Mouse (Mus musculus): ENCODE data around the gene Adh6b. TPM values are rescaled to one million over a fixed set of nuclear protein-coding genes. Genes with fewer than 3 reads are reported as not detected.

Adh6b gene
- polyA plus RNA-seq, 1 experiment, result 0.05 TPM

- Histone ChIP-seq H3K27ac (ENCODE audit: control insufficient read depth, insufficient read depth, low read length) (no peak overlapping the region), H3K4me3 (ENCODE audit: control insufficient read depth, insufficient read depth, low read length) (no peak overlapping the region), H3K36me3 (ENCODE audit: control insufficient read depth, insufficient read depth, low read length) (no peaks in the 10 kb centered on the region), H3K4me1 (replicated peaks; ENCODE audit: control insufficient read depth, insufficient read depth, low read length) (no peaks in the 10 kb centered on the region), H3K27me3 (ENCODE audit: control insufficient read depth, insufficient read depth, low read length) (no peaks in the 10 kb centered on the region)
- TF ChIP-seq POLR2A (IDR thresholded peaks at IDR 0.05; ENCODE audit: control insufficient read depth, extremely low read depth, insufficient read depth, low read length, poor library complexity), result no peak
- TF ChIP-seq CTCF (IDR thresholded peaks at IDR 0.05; ENCODE audit: borderline replicate concordance, control insufficient read depth, extremely low read depth, insufficient read depth, low read length, poor library complexity), result no peak
- DNase-seq, result no peak
- 95% methylated on average over 4 of the region's 4 CpGs for WGBS
Measured at GRCm38 (mm10) chr3:138373920-138374319, 32.3 kb downstream of the Adh6b start.

GRCm38 (mm10) chr3:138375148-138375547 is 33.6 kb downstream of the Adh6b start:
- no peak overlapping the region for H3K4me3 ChIP-seq (ENCODE audit: control insufficient read depth, insufficient read depth, low read length)
- 86% methylated on average over 2 of the region's 2 CpGs for WGBS
- no peaks in the 10 kb centered on the region for H3K36me3 ChIP-seq (ENCODE audit: control insufficient read depth, insufficient read depth, low read length)
- TF ChIP-seq POLR2A (IDR thresholded peaks at IDR 0.05; ENCODE audit: control insufficient read depth, extremely low read depth, insufficient read depth, low read length, poor library complexity) (no peak), CTCF (IDR thresholded peaks at IDR 0.05; ENCODE audit: borderline replicate concordance, control insufficient read depth, extremely low read depth, insufficient read depth, low read length, poor library complexity) (no peak)
- H3K4me1 ChIP-seq (replicated peaks; ENCODE audit: control insufficient read depth, insufficient read depth, low read length), result no peaks in the 10 kb centered on the region
- H3K27me3 ChIP-seq (ENCODE audit: control insufficient read depth, insufficient read depth, low read length), result no peaks in the 10 kb centered on the region
- no peak for DNase-seq
- H3K27ac ChIP-seq (ENCODE audit: control insufficient read depth, insufficient read depth, low read length), result no peak overlapping the region

DNA sequence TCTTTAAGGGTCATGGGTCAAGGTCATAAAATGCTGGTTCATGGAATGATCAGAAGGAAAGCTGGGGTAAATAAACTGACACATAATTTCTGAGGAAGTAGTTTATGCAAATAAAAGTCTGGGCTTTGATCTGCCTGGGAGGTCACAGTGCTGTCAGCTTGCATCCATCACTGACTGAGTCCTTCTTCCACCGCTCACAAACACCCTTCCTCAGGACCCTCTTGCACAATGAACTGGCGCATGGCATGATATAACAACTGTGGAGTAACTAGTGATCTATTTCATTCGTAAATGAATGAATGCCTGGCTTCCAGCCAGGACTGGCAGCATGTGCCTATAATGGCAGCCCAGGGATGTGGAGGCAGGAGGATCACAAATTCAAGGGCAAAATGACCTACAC is 39.6 kb downstream of the Adh6b start:
- 82% methylated on average over 3 of the region's 3 CpGs for WGBS
- Histone ChIP-seq H3K27ac (ENCODE audit: control insufficient read depth, insufficient read depth, low read length) (no peak overlapping the region), H3K36me3 (ENCODE audit: control insufficient read depth, insufficient read depth, low read length) (no peaks in the 10 kb centered on the region), H3K4me1 (replicated peaks; ENCODE audit: control insufficient read depth, insufficient read depth, low read length) (no peaks in the 10 kb centered on the region), H3K4me3 (ENCODE audit: control insufficient read depth, insufficient read depth, low read length) (no peak overlapping the region), H3K27me3 (ENCODE audit: control insufficient read depth, insufficient read depth, low read length) (no peaks in the 10 kb centered on the region)
- no peak for TF ChIP-seq POLR2A (IDR thresholded peaks at IDR 0.05; ENCODE audit: control insufficient read depth, extremely low read depth, insufficient read depth, low read length, poor library complexity)
- no peak for TF ChIP-seq CTCF (IDR thresholded peaks at IDR 0.05; ENCODE audit: borderline replicate concordance, control insufficient read depth, extremely low read depth, insufficient read depth, low read length, poor library complexity)
- DNase-seq, result no peak

GRCm38 (mm10) chr3:138387155-138387554 is 45.6 kb downstream of the Adh6b start:
- Histone ChIP-seq H3K27me3 (ENCODE audit: control insufficient read depth, insufficient read depth, low read length) (no peaks in the 10 kb centered on the region), H3K36me3 (ENCODE audit: control insufficient read depth, insufficient read depth, low read length) (no peaks in the 10 kb centered on the region), H3K4me3 (ENCODE audit: control insufficient read depth, insufficient read depth, low read length) (no peak overlapping the region), H3K4me1 (replicated peaks; ENCODE audit: control insufficient read depth, insufficient read depth, low read length) (no peaks in the 10 kb centered on the region), H3K27ac (ENCODE audit: control insufficient read depth, insufficient read depth, low read length) (no peak overlapping the region)
- 89% methylated on average over 6 of the region's 6 CpGs for WGBS
- no peak for DNase-seq
- no peak for TF ChIP-seq POLR2A (IDR thresholded peaks at IDR 0.05; ENCODE audit: control insufficient read depth, extremely low read depth, insufficient read depth, low read length, poor library complexity)
- no peak for TF ChIP-seq CTCF (IDR thresholded peaks at IDR 0.05; ENCODE audit: borderline replicate concordance, control insufficient read depth, extremely low read depth, insufficient read depth, low read length, poor library complexity)

GRCm38 (mm10) chr3:138404872-138405271 is 63.3 kb downstream of the Adh6b start:
- no peak for DNase-seq
- WGBS, result 86% methylated on average over 3 of the region's 3 CpGs
- H3K4me3 ChIP-seq (ENCODE audit: control insufficient read depth, insufficient read depth, low read length), result no peak overlapping the region
- H3K27me3 ChIP-seq (ENCODE audit: control insufficient read depth, insufficient read depth, low read length), result no peaks in the 10 kb centered on the region
- no peak overlapping the region for H3K27ac ChIP-seq (ENCODE audit: control insufficient read depth, insufficient read depth, low read length)
- H3K36me3 ChIP-seq (ENCODE audit: control insufficient read depth, insufficient read depth, low read length), result no peaks in the 10 kb centered on the region
- TF ChIP-seq POLR2A (IDR thresholded peaks at IDR 0.05; ENCODE audit: control insufficient read depth, extremely low read depth, insufficient read depth, low read length, poor library complexity) (no peak), CTCF (IDR thresholded peaks at IDR 0.05; ENCODE audit: borderline replicate concordance, control insufficient read depth, extremely low read depth, insufficient read depth, low read length, poor library complexity) (no peak)
- no peaks in the 10 kb centered on the region; the same call in 1 of the 2 replicates for H3K4me1 ChIP-seq (replicated peaks; ENCODE audit: control insufficient read depth, insufficient read depth, low read length)

DNA sequence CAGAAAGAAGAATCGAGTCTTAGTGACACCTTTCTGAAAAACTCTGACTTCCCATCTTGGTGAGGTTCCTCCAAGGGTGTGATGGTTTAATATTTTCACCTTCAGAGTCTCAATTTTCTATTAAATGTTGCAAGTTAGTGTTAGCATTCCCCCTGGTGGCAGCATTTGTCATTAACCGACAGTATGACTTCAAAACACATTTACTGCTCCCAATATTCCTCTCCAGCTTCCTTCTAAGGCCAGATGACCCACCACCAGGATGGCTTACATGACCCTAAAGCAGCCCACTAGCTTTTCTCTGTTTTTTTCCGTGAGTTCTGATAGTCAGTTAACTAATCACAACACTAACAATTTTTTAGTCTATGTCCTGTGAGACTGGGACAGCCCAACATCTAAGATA is 63.8 kb downstream of the Adh6b start:
- WGBS, result 21% methylated on average over 3 of the region's 3 CpGs

GRCm38 (mm10) chr3:138405840-138406239 is 64.3 kb downstream of the Adh6b start:
- no peak overlapping the region for H3K27ac ChIP-seq (ENCODE audit: control insufficient read depth, insufficient read depth, low read length)

More for the DNA sequence above, 63.8 kb downstream of the Adh6b start:
- DNase-seq, result no peak
- Histone ChIP-seq H3K4me3 (ENCODE audit: control insufficient read depth, insufficient read depth, low read length) (no peak overlapping the region), H3K36me3 (ENCODE audit: control insufficient read depth, insufficient read depth, low read length) (no peaks in the 10 kb centered on the region), H3K27me3 (ENCODE audit: control insufficient read depth, insufficient read depth, low read length) (no peaks in the 10 kb centered on the region), H3K27ac (ENCODE audit: control insufficient read depth, insufficient read depth, low read length) (no peak overlapping the region), H3K4me1 (replicated peaks; ENCODE audit: control insufficient read depth, insufficient read depth, low read length) (no peaks in the 10 kb centered on the region; the same call in 1 of the 2 replicates)
- TF ChIP-seq POLR2A (IDR thresholded peaks at IDR 0.05; ENCODE audit: control insufficient read depth, extremely low read depth, insufficient read depth, low read length, poor library complexity) (no peak), CTCF (IDR thresholded peaks at IDR 0.05; ENCODE audit: borderline replicate concordance, control insufficient read depth, extremely low read depth, insufficient read depth, low read length, poor library complexity) (no peak)

More at GRCm38 (mm10) chr3:138405840-138406239, 64.3 kb downstream of the Adh6b start:
- Histone ChIP-seq H3K4me3 (ENCODE audit: control insufficient read depth, insufficient read depth, low read length) (no peak overlapping the region), H3K36me3 (ENCODE audit: control insufficient read depth, insufficient read depth, low read length) (no peaks in the 10 kb centered on the region), H3K27me3 (ENCODE audit: control insufficient read depth, insufficient read depth, low read length) (no peaks in the 10 kb centered on the region), H3K4me1 (replicated peaks; ENCODE audit: control insufficient read depth, insufficient read depth, low read length) (no peaks in the 10 kb centered on the region)
- DNase-seq, result no peak
- TF ChIP-seq POLR2A (IDR thresholded peaks at IDR 0.05; ENCODE audit: control insufficient read depth, extremely low read depth, insufficient read depth, low read length, poor library complexity) (no peak), CTCF (IDR thresholded peaks at IDR 0.05; ENCODE audit: borderline replicate concordance, control insufficient read depth, extremely low read depth, insufficient read depth, low read length, poor library complexity) (no peak)
- WGBS, result 92% methylated on average over 7 of the region's 7 CpGs

All from thymus, adult 2 months (tissue).